Mouse (Mus musculus) heart, embryonic 16.5 days (tissue): ENCODE measurements around the gene Btbd10. TPM values are rescaled to one million over a fixed set of nuclear protein-coding genes. Genes with fewer than 3 reads are reported as not detected.

Experiments used
- ATAC-seq: fragments of 200-750 bp; cut with Nextera tagmentation; replicated peaks from 2 replicates; pipeline ENCODE4 v1.8.0; 2017; ENCODE audit warnings: moderate number of reproducible peaks; ENCODE audit not compliant: insufficient read depth, low FRiP score; ENCODE audit errors: extremely low read depth
- H3K27ac ChIP-seq: fragments of 300-500 bp; sonication (generic); 2 replicates; pipeline ENCODE4 v1.5.1; 2014; ENCODE audit warnings: mild to moderate bottlenecking, low read length, control low read depth, moderate library complexity
- H3K27me3 ChIP-seq: fragments of 300-500 bp; sonication (generic); 2 replicates; pipeline ENCODE4 v1.6.1; 2014; ENCODE audit warnings: low read length, mixed read lengths; ENCODE audit not compliant: control insufficient read depth, insufficient read depth
- H3K36me3 ChIP-seq: fragments of 300-500 bp; sonication (generic); 2 replicates; pipeline ENCODE4 v1.6.1; 2014; ENCODE audit not compliant: control insufficient read depth, insufficient read depth
- H3K4me1 ChIP-seq: fragments of 300-500 bp; sonication (generic); 2 replicates; pipeline ENCODE4 v1.6.1; 2014; ENCODE audit warnings: low read length, mixed read lengths; ENCODE audit not compliant: control insufficient read depth, insufficient read depth
- H3K4me2 ChIP-seq: fragments of 300-500 bp; sonication (generic); 2 replicates; pipeline ENCODE4 v1.6.1; 2014; ENCODE audit warnings: low read depth, mild to moderate bottlenecking, control low read depth, low read length
- H3K4me3 ChIP-seq: fragments of 300-500 bp; sonication (generic); 2 replicates; pipeline ENCODE4 v1.5.1; 2014; ENCODE audit warnings: mild to moderate bottlenecking, control low read depth, low read length
- H3K9ac ChIP-seq: fragments of 300-500 bp; sonication (generic); 2 replicates; pipeline ENCODE4 v1.6.1; 2014; ENCODE audit warnings: low read length, control low read depth
- H3K9me3 ChIP-seq: fragments of 300-500 bp; sonication (generic); replicated peaks from 2 replicates; pipeline ENCODE4 v1.6.1; 2016; ENCODE audit warnings: low read length; ENCODE audit not compliant: control insufficient read depth
- WGBS: fragments of 180-500 bp; shearing (Covaris S2); extraction: QIAGEN DNeasy Blood & Tissue Kit; methylation state at CpG from one replicate; pipeline ENCODE4 v1.1.7; 2014; 5-methylcytosine and 5-hydroxymethylcytosine counted together
- polyA plus RNA-seq: library from polyadenylated mRNA; unstranded; fragments of >200 nt; fragmentation: Nextera tagmentation; extraction: Ambion mirVana; gene quantifications from 2 replicates; pipeline ENCODE4 v1.2.1, GENCODE M21; 2015

The Btbd10 gene
- polyA plus RNA-seq, 1 experiment from 2014 or later, result 24.3 TPM

GRCm38 (mm10) chr7:113372682-113373081, 3.5 kb upstream of the Btbd10 start:
- Histone ChIP-seq H3K9me3 (no peaks in the 10 kb centered on the region), H3K4me3 (no peak overlapping the region), H3K27ac (no peak overlapping the region), H3K27me3 (no peaks in the 10 kb centered on the region), H3K9ac (no peak overlapping the region), H3K36me3 (no peaks in the 10 kb centered on the region), H3K4me2 (no peak overlapping the region), H3K4me1 (peaks cover 10% of the 10 kb centered on the region)
- ATAC-seq, result no peak
- WGBS, result 92% methylated on average over 1 of the region's 1 CpGs

DNA sequence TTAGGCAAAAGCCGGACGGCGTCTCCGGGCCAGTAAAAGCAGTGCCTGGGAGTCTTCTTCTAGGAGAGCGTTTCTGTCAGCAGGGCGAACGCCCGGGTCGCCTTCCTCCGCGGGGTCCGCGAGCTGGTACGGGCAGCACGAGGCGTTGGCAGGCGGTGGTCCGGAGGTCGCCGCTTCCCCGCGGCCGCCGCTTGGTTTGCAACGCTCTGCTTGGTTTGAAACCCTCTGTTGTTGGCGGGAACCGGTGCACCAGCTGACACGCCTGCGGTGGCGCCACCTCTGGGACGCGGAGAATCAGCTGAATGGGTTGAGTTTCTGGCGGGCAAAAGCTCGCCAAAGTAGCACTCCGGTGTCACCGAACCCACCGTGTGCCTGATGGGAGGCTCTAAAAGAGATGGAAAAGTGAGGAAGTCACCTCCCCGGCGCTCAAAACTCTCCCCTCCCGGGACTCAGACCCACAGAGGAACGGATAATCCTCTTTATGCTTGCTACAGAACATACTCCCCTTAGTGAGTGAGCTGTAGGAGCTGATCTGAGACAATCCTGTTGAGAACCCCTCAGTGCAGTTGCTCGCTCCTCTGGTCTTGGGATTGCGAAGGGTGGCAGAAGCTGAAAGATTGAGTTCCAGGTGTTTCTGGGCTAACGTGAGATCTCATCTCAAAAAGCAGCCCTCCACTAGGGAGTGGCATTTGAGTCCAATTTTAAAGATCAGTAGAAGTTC, 588 bp upstream of the Btbd10 start:
- H3K36me3 ChIP-seq, result no peaks in the 10 kb centered on the region
- H3K9ac ChIP-seq, result peak overlapping the region; percentile 89
- H3K4me2 ChIP-seq, result peak overlapping the region; percentile 97
- H3K27me3 ChIP-seq, result no peaks in the 10 kb centered on the region
- H3K27ac ChIP-seq, result peak overlapping the region; percentile 94
- ATAC-seq, result peak; percentile 71
- H3K4me3 ChIP-seq, result peak overlapping the region; percentile 98
- no peaks in the 10 kb centered on the region for H3K9me3 ChIP-seq
- under 1% methylated on average over 44 of the region's 44 CpGs for WGBS
- H3K4me1 ChIP-seq, result peaks cover 10% of the 10 kb centered on the region

- WGBS, result 67% methylated on average over 4 of the region's 4 CpGs
- H3K4me1 ChIP-seq, result peaks cover 10% of the 10 kb centered on the region
- no peaks in the 10 kb centered on the region for H3K9me3 ChIP-seq
Observed at GRCm38 (mm10) chr7:113367440-113367839, 1.8 kb downstream of the Btbd10 start.

GRCm38 (mm10) chr7:113349089-113349488, 20.1 kb downstream of the Btbd10 start:
- no peaks in the 10 kb centered on the region for H3K36me3 ChIP-seq
- H3K4me1 ChIP-seq, result peaks cover 4% of the 10 kb centered on the region; the same call in 1 of the 2 replicates
- no peaks in the 10 kb centered on the region for H3K9me3 ChIP-seq
- H3K9ac ChIP-seq, result no peak overlapping the region
- ATAC-seq, result no peak
- no peak overlapping the region for H3K4me3 ChIP-seq
- H3K4me2 ChIP-seq, result no peak overlapping the region
- 66% methylated on average over 1 of the region's 1 CpGs for WGBS
- H3K27ac ChIP-seq, result no peak overlapping the region
- no peaks in the 10 kb centered on the region for H3K27me3 ChIP-seq

More at GRCm38 (mm10) chr7:113367440-113367839, 1.8 kb downstream of the Btbd10 start:
- H3K36me3 ChIP-seq, result no peaks in the 10 kb centered on the region
- H3K27ac ChIP-seq, result no peak overlapping the region
- H3K27me3 ChIP-seq, result no peaks in the 10 kb centered on the region
- no peak overlapping the region for H3K4me2 ChIP-seq
- ATAC-seq, result no peak
- H3K9ac ChIP-seq, result no peak overlapping the region
- H3K4me3 ChIP-seq, result no peak overlapping the region

- Histone ChIP-seq H3K4me2 (no peak overlapping the region), H3K9ac (no peak overlapping the region), H3K36me3 (no peaks in the 10 kb centered on the region), H3K27ac (no peak overlapping the region), H3K27me3 (no peaks in the 10 kb centered on the region), H3K4me3 (no peak overlapping the region), H3K4me1 (peaks cover 4% of the 10 kb centered on the region; the same call in 1 of the 2 replicates), H3K9me3 (no peaks in the 10 kb centered on the region)
- ATAC-seq, result no peak
- 85% methylated on average over 2 of the region's 2 CpGs for WGBS
Observed at GRCm38 (mm10) chr7:113347694-113348093, 21.5 kb downstream of the Btbd10 start.

GRCm38 (mm10) chr7:113347271-113347670, 21.9 kb downstream of the Btbd10 start:
- Histone ChIP-seq H3K27ac (no peak overlapping the region), H3K4me1 (peaks cover 4% of the 10 kb centered on the region; the same call in 1 of the 2 replicates), H3K27me3 (no peaks in the 10 kb centered on the region), H3K4me3 (no peak overlapping the region), H3K4me2 (0 out of 2 replicates have a peak overlapping the region, but pooled peaks have one; percentile 7), H3K9ac (no peak overlapping the region), H3K9me3 (no peaks in the 10 kb centered on the region), H3K36me3 (no peaks in the 10 kb centered on the region)
- 19% methylated on average over 4 of the region's 4 CpGs for WGBS
- ATAC-seq, result peak; percentile 76

GRCm38 (mm10) chr7:113335250-113335649, 33.9 kb downstream of the Btbd10 start:
- Histone ChIP-seq H3K9me3 (no peaks in the 10 kb centered on the region), H3K27me3 (no peaks in the 10 kb centered on the region), H3K36me3 (no peaks in the 10 kb centered on the region), H3K4me1 (peaks cover 2% of the 10 kb centered on the region; the same call in 1 of the 2 replicates), H3K27ac (no peak overlapping the region), H3K9ac (no peak overlapping the region), H3K4me2 (no peak overlapping the region), H3K4me3 (no peak overlapping the region)
- 83% methylated on average over 8 of the region's 8 CpGs for WGBS
- no peak for ATAC-seq

DNA sequence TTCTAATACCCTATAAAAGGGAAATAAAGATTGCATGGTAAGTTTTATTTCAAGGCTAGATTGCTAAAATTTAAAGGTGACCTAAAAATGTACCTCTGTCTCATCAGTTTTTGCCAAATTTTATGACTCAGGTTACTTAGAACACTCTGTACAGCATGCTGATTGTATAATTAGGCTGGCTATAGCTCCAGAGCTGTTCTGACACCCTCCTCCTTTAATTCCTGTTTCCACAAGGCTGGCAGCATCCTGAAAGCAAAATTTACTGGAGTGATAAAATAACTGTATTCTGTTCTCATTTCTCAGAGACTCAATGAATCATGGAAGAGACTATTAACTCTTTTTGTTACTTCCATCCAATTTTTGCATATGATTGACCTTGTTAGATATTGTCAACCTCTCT, 35.2 kb downstream of the Btbd10 start:
- Histone ChIP-seq H3K36me3 (no peaks in the 10 kb centered on the region), H3K9ac (no peak overlapping the region), H3K4me3 (no peak overlapping the region), H3K27me3 (no peaks in the 10 kb centered on the region), H3K4me2 (no peak overlapping the region), H3K4me1 (peaks cover 2% of the 10 kb centered on the region; the same call in 1 of the 2 replicates), H3K9me3 (no peaks in the 10 kb centered on the region), H3K27ac (no peak overlapping the region)
- ATAC-seq, result no peak

GRCm38 (mm10) chr7:113320128-113320527, 49.1 kb downstream of the Btbd10 start:
- no peak overlapping the region for H3K4me3 ChIP-seq
- H3K4me2 ChIP-seq, result no peak overlapping the region
- no peaks in the 10 kb centered on the region for H3K9me3 ChIP-seq
- no peaks in the 10 kb centered on the region for H3K27me3 ChIP-seq
- H3K36me3 ChIP-seq, result no peaks in the 10 kb centered on the region
- no peak overlapping the region for H3K27ac ChIP-seq
- ATAC-seq, result no peak
- no peaks in the 10 kb centered on the region for H3K4me1 ChIP-seq
- WGBS, result 55% methylated on average over 1 of the region's 1 CpGs
- no peak overlapping the region for H3K9ac ChIP-seq
